Mouse (Mus musculus) limb, embryonic 14.5 days (tissue): ENCODE results near the gene Ppp2r2c. TPM values are rescaled to one million over a fixed set of nuclear protein-coding genes. Genes with fewer than 3 reads are reported as not detected.

Experiments used
- ATAC-seq: fragments of 200-750 bp; cut with Nextera tagmentation; 2 replicates; pipeline ENCODE4 v1.8.0; 2017; ENCODE audit warnings: low read depth, moderate number of reproducible peaks, moderate TSS enrichment; ENCODE audit not compliant: low FRiP score
- DNase-seq: peaks from one replicate; pipeline ENCODE4 v3.0.0-alpha.2; 2015; ENCODE audit warnings: low spot score
- H3K27ac ChIP-seq: fragments of 300-500 bp; sonication (generic); replicated peaks from 2 replicates; pipeline ENCODE4 v1.5.1; 2014; ENCODE audit warnings: low read depth, mild to moderate bottlenecking, low read length, moderate library complexity, mixed read lengths
- H3K27me3 ChIP-seq: fragments of 300-500 bp; sonication (generic); 2 replicates; pipeline ENCODE4 v1.6.1; 2014; ENCODE audit warnings: low read length, mixed read lengths; ENCODE audit not compliant: control insufficient read depth, insufficient read depth
- H3K36me3 ChIP-seq: fragments of 300-500 bp; sonication (generic); 2 replicates; pipeline ENCODE4 v1.6.1; 2014; ENCODE audit warnings: mild to moderate bottlenecking, low read length, moderate library complexity, mixed read lengths; ENCODE audit not compliant: control insufficient read depth, insufficient read depth
- H3K4me1 ChIP-seq: fragments of 300-500 bp; sonication (generic); 2 replicates; pipeline ENCODE4 v1.6.1; 2014; ENCODE audit warnings: antibody characterized with exemption, low read length, mixed read lengths; ENCODE audit not compliant: control insufficient read depth, insufficient read depth
- H3K4me2 ChIP-seq: fragments of 300-500 bp; sonication (generic); replicated peaks from 2 replicates; pipeline ENCODE4 v1.6.1; 2014; ENCODE audit warnings: low read depth, mild to moderate bottlenecking, low read length, moderate library complexity; ENCODE audit not compliant: severe bottlenecking
- H3K4me3 ChIP-seq: fragments of 300-500 bp; sonication (generic); replicated peaks from 2 replicates; pipeline ENCODE4 v1.5.1; 2014; ENCODE audit warnings: low read length
- H3K9ac ChIP-seq: fragments of 300-500 bp; sonication (generic); 2 replicates; pipeline ENCODE4 v1.6.1; 2014; ENCODE audit warnings: mild to moderate bottlenecking, low read depth, low read length, moderate library complexity; ENCODE audit not compliant: severe bottlenecking
- H3K9me3 ChIP-seq: fragments of 300-500 bp; sonication (generic); 2 replicates; pipeline ENCODE4 v1.6.1; 2016; ENCODE audit warnings: low read length; ENCODE audit not compliant: control insufficient read depth
- POLR2A ChIP-seq: fragments of 200-500 bp; IDR thresholded peaks from 2 replicates; pipeline ENCODE4 v1.8.0; 2012; ENCODE audit warnings: inconsistent platforms, mild to moderate bottlenecking, moderate library complexity, borderline replicate concordance; ENCODE audit not compliant: insufficient read depth, insufficient read length; ENCODE audit errors: extremely low read depth
- WGBS: fragments of 180-500 bp; shearing (Covaris S2); extraction: QIAGEN DNeasy Blood & Tissue Kit; methylation state at CpG from one replicate; pipeline ENCODE4 v1.1.7; 2014; 5-methylcytosine and 5-hydroxymethylcytosine counted together
- polyA plus RNA-seq, 2 experiments: library from polyadenylated mRNA; depleted of rRNA in 1 of 2; stranded (reverse) in 1 of 2; unstranded in 1 of 2; fragments of >200 nt; fragmentation: Nextera tagmentation in 1 of 2; extraction: Ambion mirVana in 1 of 2; gene quantifications; 2 replicates each; pipeline versions ENCODE4 v1.2.1 to v1.2.3; 2012 to 2014

Ppp2r2c gene
- polyA plus RNA-seq, 2 experiments = 0.11 to 0.63 TPM

- H3K9ac ChIP-seq = no peak overlapping the region
- H3K9me3 ChIP-seq = no peaks in the 10 kb centered on the region
- H3K4me3 ChIP-seq = no peak overlapping the region
- no peaks in the 10 kb centered on the region for H3K27me3 ChIP-seq
- WGBS = 57% methylated on average over 4 of the region's 4 CpGs
- H3K27ac ChIP-seq = no peak overlapping the region
- DNase-seq (no peak), ATAC-seq (no peak)
- H3K4me2 ChIP-seq = no peak overlapping the region
- H3K4me1 ChIP-seq = no peaks in the 10 kb centered on the region
- TF ChIP-seq POLR2A = no peak
- H3K36me3 ChIP-seq = no peaks in the 10 kb centered on the region
Measured at GRCm38 (mm10) chr5:36928701-36929100, 60.4 kb downstream of the Ppp2r2c start.

- H3K27ac ChIP-seq = no peak overlapping the region
- H3K4me2 ChIP-seq = no peak overlapping the region
- DNase-seq (no peak), ATAC-seq (no peak)
- no peak overlapping the region for H3K9ac ChIP-seq
- no peaks in the 10 kb centered on the region for H3K27me3 ChIP-seq
- H3K4me1 ChIP-seq = no peaks in the 10 kb centered on the region
- no peak overlapping the region for H3K4me3 ChIP-seq
- H3K9me3 ChIP-seq = no peaks in the 10 kb centered on the region
- WGBS = 61% methylated on average over 3 of the region's 3 CpGs
- TF ChIP-seq POLR2A = no peak
- no peaks in the 10 kb centered on the region for H3K36me3 ChIP-seq
Measured at GRCm38 (mm10) chr5:36929376-36929775, 61.1 kb downstream of the Ppp2r2c start.

DNA sequence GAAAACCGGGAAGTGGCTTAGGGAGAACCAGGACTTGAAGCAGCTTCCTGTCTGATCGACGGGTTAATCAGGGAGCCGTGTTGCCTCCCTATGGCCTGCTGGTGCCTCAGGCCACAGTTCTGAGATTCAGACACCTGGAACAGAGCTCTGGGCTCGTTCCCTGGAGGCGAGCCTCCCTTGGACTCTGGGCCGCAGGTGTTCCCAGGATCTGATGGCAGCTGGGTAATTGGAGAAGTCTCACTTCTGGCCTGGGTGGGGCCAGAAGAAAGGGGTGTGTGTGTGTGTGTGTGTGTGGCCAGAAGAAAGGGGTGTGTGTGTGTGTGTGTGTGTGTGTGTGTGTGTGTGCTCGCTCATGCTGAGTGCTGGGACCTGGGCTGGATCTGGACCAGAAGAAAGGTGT lies 65.1 kb downstream of the Ppp2r2c start:
- H3K36me3 ChIP-seq = no peaks in the 10 kb centered on the region
- no peaks in the 10 kb centered on the region for H3K4me1 ChIP-seq
- no peaks in the 10 kb centered on the region for H3K27me3 ChIP-seq
- no peak overlapping the region for H3K4me2 ChIP-seq
- H3K27ac ChIP-seq = no peak overlapping the region
- no peak for TF ChIP-seq POLR2A
- DNase-seq (no peak), ATAC-seq (peak; percentile 37; the same call in 1 of the 2 replicates)
- no peak overlapping the region for H3K9ac ChIP-seq
- H3K4me3 ChIP-seq = no peak overlapping the region
- no peaks in the 10 kb centered on the region for H3K9me3 ChIP-seq
- WGBS = 25% methylated on average over 8 of the region's 8 CpGs

- TF ChIP-seq POLR2A = no peak
- Histone ChIP-seq H3K4me2 (no peak overlapping the region), H3K4me1 (no peaks in the 10 kb centered on the region), H3K4me3 (no peak overlapping the region), H3K9ac (no peak overlapping the region), H3K9me3 (no peaks in the 10 kb centered on the region), H3K36me3 (no peaks in the 10 kb centered on the region), H3K27me3 (no peaks in the 10 kb centered on the region), H3K27ac (no peak overlapping the region)
- 54% methylated on average over 17 of the region's 17 CpGs for WGBS
- ATAC-seq (peak; percentile 71; the same call in 1 of the 2 replicates), DNase-seq (peak; percentile 49)
Measured at GRCm38 (mm10) chr5:36935486-36936473, 67.5 kb downstream of the Ppp2r2c start.

- TF ChIP-seq POLR2A = no peak
- H3K36me3 ChIP-seq = no peaks in the 10 kb centered on the region
- H3K9ac ChIP-seq = no peak overlapping the region
- no peak overlapping the region for H3K4me3 ChIP-seq
- H3K27me3 ChIP-seq = no peaks in the 10 kb centered on the region
- H3K4me2 ChIP-seq = no peak overlapping the region
- no peaks in the 10 kb centered on the region for H3K9me3 ChIP-seq
- H3K27ac ChIP-seq = no peak overlapping the region
- ATAC-seq (no peak), DNase-seq (no peak)
- WGBS = 65% methylated on average over 7 of the region's 7 CpGs
- H3K4me1 ChIP-seq = no peaks in the 10 kb centered on the region
Measured at GRCm38 (mm10) chr5:36936548-36936947, 68.2 kb downstream of the Ppp2r2c start.
